Mouse (Mus musculus) CH12.LX (cell line): ENCODE results near the gene Olfr918. TPM values are rescaled to one million over a fixed set of nuclear protein-coding genes. Genes with fewer than 3 reads are reported as not detected.

Source experiments
- DNase-seq: peaks from one replicate; pipeline ENCODE4 v3.0.0-alpha.2; 2013; ENCODE audit errors: extremely low read depth
- H3K27ac ChIP-seq: 2 replicates; pipeline ENCODE4 v1.5.1; 2012; ENCODE audit warnings: low read depth, mild to moderate bottlenecking, control low read depth, moderate library complexity; ENCODE audit not compliant: insufficient read depth
- H3K27me3 ChIP-seq: replicated peaks from 2 replicates; pipeline ENCODE3; 2012; ENCODE audit warnings: inconsistent platforms
- H3K36me3 ChIP-seq, 2 experiments: replicated peaks in 1 of 2; 2 replicates each; pipeline versions ENCODE3 to v1.6.1; 2012; ENCODE audit warnings: inconsistent platforms in 1 of 2, low read length in 1 of 2, mild to moderate bottlenecking in 1 of 2, mixed read lengths in 1 of 2, moderate library complexity in 1 of 2; ENCODE audit not compliant: control insufficient read depth in 1 of 2, insufficient read depth in 1 of 2
- H3K4me1 ChIP-seq, 2 experiments: 2 replicates each; pipeline ENCODE4 v1.6.1; 2012; ENCODE audit warnings: inconsistent platforms in 1 of 2, moderate library complexity in 1 of 2; ENCODE audit not compliant: insufficient read depth in 2 of 2, control insufficient read depth in 1 of 2
- H3K4me2 ChIP-seq: 2 replicates; pipeline ENCODE4 v1.6.1; 2012; ENCODE audit warnings: low read depth, mild to moderate bottlenecking, control low read depth; ENCODE audit not compliant: poor library complexity, insufficient read depth, severe bottlenecking
- H3K4me3 ChIP-seq, 3 experiments: fragments of 150-350 bp in 1 of 3; sonication (generic) in 1 of 3; replicated peaks in 1 of 3; 2 replicates each; pipeline versions ENCODE3 to v1.5.1; 2011 to 2012; ENCODE audit warnings: low read depth in 2 of 3, low read length in 2 of 3, mild to moderate bottlenecking in 2 of 3, moderate library complexity in 2 of 3, control low read depth in 1 of 3, improper control_type of control experiment in 1 of 3, inconsistent platforms in 1 of 3, mixed read lengths in 1 of 3; ENCODE audit not compliant: poor library complexity in 1 of 3
- H3K79me2 ChIP-seq: replicated peaks from 2 replicates; pipeline ENCODE4 v1.6.1; 2012; ENCODE audit warnings: mild to moderate bottlenecking, moderate library complexity; ENCODE audit not compliant: control insufficient read depth, poor library complexity, insufficient read depth, severe bottlenecking; ENCODE audit errors: extremely low read depth
- H3K9ac ChIP-seq: 2 replicates; pipeline ENCODE4 v1.6.1; 2012; ENCODE audit warnings: low read depth, mild to moderate bottlenecking, control low read depth, moderate library complexity; ENCODE audit not compliant: insufficient read depth
- H3K9me3 ChIP-seq: replicated peaks from 2 replicates; pipeline ENCODE3; 2012; ENCODE audit warnings: low read length, inconsistent platforms, mixed read lengths
- E2F4 ChIP-seq: IDR thresholded peaks from 2 replicates; pipeline ENCODE4 v1.6.1; 2011; ENCODE audit warnings: low read depth, low read length, improper control_type of control experiment; ENCODE audit not compliant: insufficient replicate concordance
- EP300 ChIP-seq: IDR thresholded peaks from 2 replicates; pipeline ENCODE4 v1.6.1; 2011; ENCODE audit warnings: low read length, improper control_type of control experiment
- ETS1 ChIP-seq: conservative IDR thresholded peaks from 2 replicates; pipeline ENCODE4 v1.6.1; 2012; ENCODE audit warnings: low read depth, mild to moderate bottlenecking, inconsistent platforms, low read length, improper control_type of control experiment, moderate library complexity
- GABPA ChIP-seq: IDR thresholded peaks from 2 replicates; pipeline ENCODE4 v1.6.1; 2012; ENCODE audit warnings: low read depth, low read length, improper control_type of control experiment, inconsistent platforms; ENCODE audit not compliant: insufficient replicate concordance
- HCFC1 ChIP-seq: IDR thresholded peaks from 2 replicates; pipeline ENCODE4 v1.6.1; 2012; ENCODE audit warnings: low read depth, mild to moderate bottlenecking, inconsistent platforms, low read length, improper control_type of control experiment
- JUN ChIP-seq: IDR thresholded peaks from 2 replicates; pipeline ENCODE4 v1.6.1; 2011; ENCODE audit warnings: low read depth, mild to moderate bottlenecking, low read length, improper control_type of control experiment, moderate library complexity; ENCODE audit not compliant: insufficient read depth
- KAT2A ChIP-seq: IDR thresholded peaks from 2 replicates; pipeline ENCODE4 v1.6.1; 2012; ENCODE audit warnings: low read length, improper control_type of control experiment, inconsistent platforms; ENCODE audit not compliant: insufficient replicate concordance
- MAFK ChIP-seq: IDR thresholded peaks from 2 replicates; pipeline ENCODE4 v1.6.1; 2011; ENCODE audit warnings: low read length, improper control_type of control experiment; ENCODE audit not compliant: insufficient replicate concordance
- MAX ChIP-seq: IDR thresholded peaks from 2 replicates; pipeline ENCODE4 v1.6.1; 2011; ENCODE audit warnings: low read length, improper control_type of control experiment
- MAZ ChIP-seq: IDR thresholded peaks from 2 replicates; pipeline ENCODE4 v1.6.1; 2012; ENCODE audit warnings: low read depth, mild to moderate bottlenecking, inconsistent platforms, low read length, improper control_type of control experiment, moderate library complexity
- NELFE ChIP-seq: IDR thresholded peaks from 2 replicates; pipeline ENCODE4 v1.6.1; 2011; ENCODE audit warnings: low read depth, low read length, improper control_type of control experiment
- PAX5 ChIP-seq: IDR thresholded peaks from 2 replicates; pipeline ENCODE4 v1.6.1; 2012; ENCODE audit warnings: low read length, inconsistent platforms, mixed read lengths
- POLR2A ChIP-seq: IDR thresholded peaks from 2 replicates; pipeline ENCODE4 v1.6.1; 2011; ENCODE audit warnings: low read depth, mild to moderate bottlenecking, improper control_type of control experiment, low read length
- RAD21 ChIP-seq: IDR thresholded peaks from 2 replicates; pipeline ENCODE4 v1.6.1; 2011; ENCODE audit warnings: low read depth, mild to moderate bottlenecking, low read length, improper control_type of control experiment, moderate library complexity
- SIN3A ChIP-seq: IDR thresholded peaks from 2 replicates; pipeline ENCODE4 v1.6.1; 2012; ENCODE audit warnings: low read length, improper control_type of control experiment, inconsistent platforms
- SMC3 ChIP-seq: IDR thresholded peaks from 2 replicates; pipeline ENCODE4 v1.6.1; 2011; ENCODE audit warnings: low read depth, low read length, improper control_type of control experiment
- TBP ChIP-seq: conservative IDR thresholded peaks from 2 replicates; pipeline ENCODE4 v1.6.1; 2011; ENCODE audit warnings: low read depth, low read length, improper control_type of control experiment
- USF2 ChIP-seq: conservative IDR thresholded peaks from 2 replicates; pipeline ENCODE4 v1.6.1; 2011; ENCODE audit warnings: low read depth, low read length, improper control_type of control experiment
- ZKSCAN1 ChIP-seq: IDR thresholded peaks from 2 replicates; pipeline ENCODE4 v1.6.1; 2012; ENCODE audit warnings: low read depth, inconsistent platforms, low read length, improper control_type of control experiment, borderline replicate concordance
- ZNF384 ChIP-seq: IDR thresholded peaks from 2 replicates; pipeline ENCODE4 v1.6.1; 2012; ENCODE audit warnings: low read depth, low read length, improper control_type of control experiment, inconsistent platforms
- dilution Hi-C: fragments of 300-500 bp; cut with MboI; formaldehyde crosslinking; loops from 2 replicates; pipeline ENCODE4 v1.14.3; 2020; ENCODE audit warnings: low sequenced_read_pairs; ENCODE audit not compliant: extremely low pct_unique_long_range_greater_than_20kb, extremely low pct_ligation_motif_present
- in situ Hi-C: fragments of 300-500 bp; cut with MboI; formaldehyde crosslinking; loops from 3 replicates; pipeline ENCODE4 v1.14.3; 2019; ENCODE audit warnings: low sequenced_read_pairs, low pct_ligation_motif_present, low pct_unique_long_range_greater_than_20kb, mixed read lengths
- polyA plus RNA-seq: library from polyadenylated mRNA; unstranded; fragments of >175 nt; gene quantifications from 2 replicates; pipeline ENCODE4 v1.2.1, GENCODE M21; 2012; ENCODE audit warnings: low read depth; ENCODE audit not compliant: insufficient read length
- total RNA-seq, 2 experiments: library from RNA; depleted of rRNA; stranded (reverse); fragments of 300-350 nt in 1 of 2; fragments of >200 nt in 1 of 2; gene quantifications; 2 replicates each; pipeline ENCODE4 v1.2.3; 2012 to 2014

Gene Olfr918
- total RNA-seq (2012; rRNA removed) (not detected in 2 replicates), total RNA-seq (2014; rRNA removed) (not detected in 2 replicates), polyA plus RNA-seq (not detected in 2 replicates)

- H3K27ac ChIP-seq = no peak within 1 kb of the TSS
- TF ChIP-seq MAZ = no peak
- H3K4me1 ChIP-seq = peaks cover 0 to 6% of the 10 kb centered on the region in 2 experiments; a peak in 2 of 4 replicates
- DNase-seq = no peak
- no peaks in the 10 kb centered on the region for H3K36me3 ChIP-seq
- in situ Hi-C loops (no loop called here), dilution Hi-C loops (no loop called here)
- H3K27me3 ChIP-seq = no peaks in the 10 kb centered on the region
- H3K9me3 ChIP-seq = no peaks in the 10 kb centered on the region
- H3K4me3 ChIP-seq = no peak within 1 kb of the TSS
- H3K4me2 ChIP-seq = no peak within 1 kb of the TSS
- H3K9ac ChIP-seq = no peak within 1 kb of the TSS
- no peaks in the 10 kb centered on the region for H3K79me2 ChIP-seq
These were observed at the start of gene Olfr918 for GRCm38 (mm10) chr9:38674501-38674900. Gene Olfr918 (minus strand): TSS chr9:38674601.

- dilution Hi-C loops (no loop called here), in situ Hi-C loops (no loop called here)
- Histone ChIP-seq H3K4me1 (peaks cover 0 to 22% of the 10 kb centered on the region in 2 experiments; a peak in 3 of 4 replicates), H3K9ac (no peak overlapping the region), H3K4me2 (no peak overlapping the region), H3K79me2 (no peaks in the 10 kb centered on the region), H3K36me3 (peaks cover 4 to 60% of the 10 kb centered on the region in 2 experiments), H3K27ac (no peak overlapping the region), H3K4me3 (no peak overlapping the region), H3K9me3 (no peaks in the 10 kb centered on the region), H3K27me3 (no peaks in the 10 kb centered on the region)
- TF ChIP-seq RAD21 (no peak), E2F4 (no peak), SIN3A (no peak), MAX (no peak), HCFC1 (no peak), ETS1 (no peak), KAT2A (no peak), SMC3 (no peak), POLR2A (no peak), PAX5 (no peak), MAZ (no peak), TBP (no peak), EP300 (no peak), ZNF384 (no peak), GABPA (no peak), MAFK (no peak), ZKSCAN1 (no peak), NELFE (no peak), JUN (no peak), USF2 (no peak)
- DNase-seq = no peak
These were observed 49.6 kb upstream of the Olfr918 start for GRCm38 (mm10) chr9:38724044-38724443.
